Mouse (Mus musculus) natural killer cell, adult 2 months (primary cell): ENCODE results near the gene Gpr142.

ENCODE experiments used
- DNase-seq, 2 experiments: peaks; one replicate each; pipeline ENCODE4 v3.0.0; 2022; ENCODE audit warnings: low spot score in 2 of 2

Gpr142 gene

DNA sequence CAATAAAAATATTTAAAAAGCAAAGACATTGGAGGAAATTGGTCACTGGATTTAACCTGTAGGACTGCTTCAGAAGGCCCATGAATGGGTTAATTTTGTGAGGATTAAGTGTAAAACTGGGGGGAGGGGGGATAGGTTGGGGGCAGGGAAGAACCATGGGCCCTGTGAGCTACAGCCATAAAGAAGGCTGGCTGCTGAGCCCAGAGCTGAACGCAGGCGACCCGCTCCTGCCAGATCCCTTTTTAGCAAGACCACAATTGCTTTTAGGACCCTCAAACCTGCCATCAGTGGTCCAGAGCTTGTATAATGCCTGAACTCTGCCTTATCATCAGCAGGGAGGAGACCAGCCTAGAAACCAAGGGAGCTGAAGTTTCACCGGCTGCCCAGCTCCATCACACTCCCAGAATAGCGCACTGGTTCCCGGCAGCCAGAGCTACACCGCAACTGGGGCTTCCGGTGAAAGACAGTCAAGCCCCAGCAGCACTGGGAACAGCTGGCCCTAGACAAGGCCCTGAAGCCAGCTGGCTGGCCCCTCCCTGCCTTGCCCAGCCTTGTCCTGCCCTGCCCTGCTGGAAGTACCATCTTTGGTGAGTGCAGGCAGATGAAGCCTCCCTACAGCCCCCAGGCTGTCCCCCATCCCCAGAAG, 45.2 kb downstream of the Gpr142 start:
- DNase-seq: no peak

DNA sequence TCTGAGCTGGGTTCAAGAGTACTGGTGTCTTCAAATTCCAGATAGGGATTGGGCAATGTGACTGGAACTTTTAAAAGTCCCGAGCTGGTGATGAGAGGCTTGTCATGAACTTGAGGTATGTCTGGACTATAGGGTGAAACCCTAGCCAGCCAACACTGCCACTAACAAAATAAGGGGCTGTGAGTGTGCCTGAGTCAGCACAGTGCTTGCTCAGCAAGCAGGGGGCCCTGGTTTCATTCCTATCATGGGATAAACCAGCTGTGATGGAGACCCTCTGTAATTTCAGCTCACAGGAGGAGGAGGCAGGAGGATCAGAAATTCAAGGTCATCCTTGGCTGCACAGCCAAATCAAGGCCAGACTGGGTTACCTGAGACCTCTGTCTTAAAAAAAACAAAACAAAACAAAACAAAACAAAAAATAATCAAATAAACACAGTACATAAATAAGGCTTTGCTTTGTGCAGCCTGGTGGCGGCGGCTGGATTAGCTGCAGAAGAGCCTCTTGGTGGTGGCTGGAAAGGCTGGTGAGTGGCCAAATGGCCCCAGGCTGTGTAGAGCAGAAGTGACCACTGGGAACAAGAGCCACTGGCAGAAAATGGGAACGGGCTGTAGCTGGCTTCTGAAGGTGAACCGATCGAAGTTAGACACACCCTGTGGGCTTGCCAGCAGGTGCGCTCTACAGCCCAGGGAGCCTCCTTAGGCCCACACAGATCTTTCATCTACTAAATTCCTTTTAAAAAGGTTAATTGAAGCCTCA, 45.9 kb downstream of the Gpr142 start:
- DNase-seq: no peak

DNA sequence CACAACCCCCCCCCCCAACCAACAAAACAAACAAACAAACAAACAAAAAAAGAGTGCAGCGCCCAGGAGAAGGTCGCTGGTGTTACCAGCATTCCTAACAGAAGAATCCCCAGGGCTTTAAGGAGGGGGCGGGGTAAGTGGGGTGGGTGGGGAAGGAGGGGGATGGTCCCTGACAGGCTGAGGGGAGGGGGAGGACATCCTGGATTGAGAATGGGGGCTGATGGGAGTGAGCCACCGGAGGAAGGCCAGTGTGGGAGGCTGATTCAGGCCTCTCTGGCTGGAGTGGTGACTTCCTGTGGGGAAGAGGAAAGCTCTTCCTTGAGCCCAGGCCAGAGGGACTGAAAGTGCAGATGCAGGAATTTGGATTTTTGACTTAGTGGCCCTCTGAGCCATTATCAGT, 47.6 kb downstream of the Gpr142 start:
- DNase-seq: no peak

DNA sequence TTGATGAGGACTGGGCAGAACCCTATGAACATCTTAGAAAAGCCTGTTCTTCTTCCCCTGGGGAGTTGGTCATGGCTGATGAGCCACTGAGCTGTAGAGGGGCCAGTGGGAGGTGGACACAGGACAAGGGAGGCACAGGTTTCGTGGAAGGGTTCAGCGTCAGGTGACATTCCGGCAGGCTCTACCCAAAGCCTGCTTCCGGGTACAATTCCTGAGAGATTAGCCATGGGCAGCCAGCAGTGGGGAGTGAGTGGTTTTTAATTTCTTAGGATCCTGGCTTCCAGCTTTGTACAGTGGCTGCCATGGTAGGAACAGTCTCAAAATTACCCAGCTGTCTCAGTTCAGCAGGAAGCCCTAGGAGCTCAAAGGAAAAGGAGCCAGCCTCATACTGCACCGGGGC, 48.3 kb downstream of the Gpr142 start:
- no peak for DNase-seq

DNA sequence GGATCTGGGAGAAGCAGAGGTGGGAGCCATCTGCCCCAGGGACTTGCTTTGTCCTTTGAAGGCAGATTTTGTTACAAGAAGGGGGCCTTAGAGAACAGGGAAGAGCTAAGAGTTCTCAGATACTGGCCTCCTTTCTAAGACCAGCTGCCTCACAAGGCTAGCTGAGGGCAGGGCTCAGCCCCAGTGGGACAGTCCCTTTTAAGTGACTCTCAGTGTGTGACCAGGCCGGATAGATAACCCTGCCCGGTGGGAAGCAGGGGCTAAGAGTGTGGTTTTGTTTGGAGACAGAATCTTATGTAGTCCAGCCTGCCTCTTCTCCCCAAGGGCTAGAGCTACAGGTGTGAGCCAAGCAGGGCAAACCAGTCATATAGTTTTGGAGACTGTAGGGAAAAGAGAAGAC, 50.8 kb downstream of the Gpr142 start:
- no peak for DNase-seq

DNA sequence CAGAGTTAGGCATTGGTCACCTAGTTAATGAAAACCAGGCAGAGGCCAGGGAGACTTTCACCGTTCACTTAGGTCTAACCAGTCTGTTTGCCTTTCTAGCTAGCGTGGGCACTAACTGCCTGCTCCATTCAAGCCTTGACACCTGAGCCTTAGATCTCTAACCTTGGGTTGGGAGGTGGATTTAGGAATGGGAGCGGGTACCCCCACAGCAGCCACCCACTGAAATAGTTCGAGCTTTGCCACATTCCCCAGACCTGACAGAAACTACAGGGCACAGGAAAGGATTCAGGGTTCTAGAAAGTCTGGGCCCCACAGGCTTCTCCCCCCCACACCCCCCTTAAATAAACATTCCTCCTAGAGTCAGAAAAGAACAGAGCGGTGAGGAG, 51.3 kb downstream of the Gpr142 start:
- DNase-seq: no peak

DNA sequence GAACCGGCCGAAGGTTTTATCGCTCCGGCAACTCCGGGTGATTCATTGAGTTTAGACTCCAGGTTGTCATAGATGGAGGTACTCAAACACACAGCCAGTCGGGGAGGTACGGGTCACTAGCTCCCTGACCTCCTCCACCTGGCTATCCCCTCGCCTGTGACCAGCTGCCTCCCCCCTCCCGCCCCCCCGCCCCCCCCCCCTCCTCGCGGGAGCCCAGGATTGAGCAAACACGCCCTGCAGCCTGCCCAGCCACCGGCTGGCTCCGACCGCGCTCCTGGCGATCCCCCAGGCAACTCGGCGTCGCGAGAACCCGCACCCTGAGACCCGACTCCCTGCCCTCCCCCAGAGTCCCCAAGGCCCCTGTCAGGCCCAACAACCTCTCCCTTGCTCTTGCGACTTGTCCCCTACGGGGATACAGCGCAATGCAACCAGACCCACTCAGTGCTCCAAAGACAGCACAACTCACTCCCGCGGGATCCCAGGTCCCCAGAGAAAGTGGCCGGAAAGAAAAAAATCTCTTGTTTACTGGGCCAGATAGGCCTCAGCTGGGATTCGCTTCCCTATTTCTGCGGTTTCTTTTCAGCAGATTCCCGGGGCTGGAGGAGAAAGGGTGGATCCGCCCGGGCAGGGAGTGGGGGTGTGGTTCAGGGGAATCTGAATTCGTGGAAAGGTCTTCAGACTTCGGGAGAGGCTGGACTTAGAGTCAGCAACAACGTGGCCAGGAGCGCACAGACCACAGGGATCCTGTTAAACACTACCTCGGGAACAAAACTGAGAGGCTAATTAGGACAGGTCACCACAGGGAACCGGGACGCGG, 51.9 kb downstream of the Gpr142 start, which contains the start of gene Gprc5c:
Gprc5c (plus strand) TSS at position 701 of the 817 bp plus-strand sequence.
- no peak for DNase-seq

DNA sequence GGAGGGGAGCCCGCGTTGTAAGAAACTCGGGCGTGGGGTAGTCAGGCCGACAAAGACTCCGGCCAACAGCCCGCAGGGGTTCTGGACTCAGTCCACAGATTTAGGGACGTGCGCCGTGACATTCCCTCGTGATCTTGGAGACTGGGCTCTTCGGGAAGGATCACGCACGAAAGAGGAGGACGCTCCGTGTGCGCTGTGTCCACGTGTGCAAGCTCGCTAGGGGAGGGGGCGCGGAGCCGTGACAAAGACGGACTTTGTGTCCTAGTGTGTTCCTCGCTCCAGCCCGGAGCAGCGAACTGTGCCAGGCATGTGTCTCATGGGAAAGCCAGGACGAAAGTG, 52.5 kb downstream of the Gpr142 start:
- no peak for DNase-seq

DNA sequence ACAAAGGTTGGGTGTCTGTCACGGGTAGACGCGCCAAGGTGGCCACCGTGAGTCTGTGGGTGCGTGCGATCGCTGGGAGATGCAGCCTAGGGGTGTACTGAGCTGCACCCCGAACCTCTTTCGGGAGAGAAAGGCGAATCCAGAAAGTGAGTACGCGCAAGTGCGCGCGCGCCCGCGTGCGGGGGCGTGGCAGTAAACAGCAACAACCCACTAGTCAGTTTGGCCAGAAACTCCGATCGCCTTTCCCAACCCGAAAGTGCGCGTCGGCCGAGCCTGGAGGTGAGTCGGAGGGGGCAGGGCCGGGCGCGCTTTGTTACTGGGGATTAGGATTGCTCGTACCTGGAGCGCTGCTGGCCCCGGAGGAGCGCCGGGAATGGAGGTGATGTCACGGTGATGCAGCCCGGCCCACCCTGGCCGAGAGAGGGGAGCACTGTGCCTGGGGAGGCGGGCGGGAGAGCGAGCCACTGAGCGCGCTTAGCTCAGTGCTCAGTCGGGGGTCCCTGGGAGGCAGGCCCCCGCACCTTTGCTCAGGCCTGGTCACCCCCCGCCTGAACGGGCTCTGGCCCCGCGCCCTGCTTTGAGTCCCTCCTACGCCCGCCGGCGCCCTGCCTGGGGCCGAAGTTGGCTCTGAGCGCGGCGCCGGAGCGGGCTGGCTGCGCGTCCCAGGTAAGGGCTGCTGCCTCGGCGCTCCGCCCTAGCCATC, 53.0 kb downstream of the Gpr142 start:
- DNase-seq: no peak

DNA sequence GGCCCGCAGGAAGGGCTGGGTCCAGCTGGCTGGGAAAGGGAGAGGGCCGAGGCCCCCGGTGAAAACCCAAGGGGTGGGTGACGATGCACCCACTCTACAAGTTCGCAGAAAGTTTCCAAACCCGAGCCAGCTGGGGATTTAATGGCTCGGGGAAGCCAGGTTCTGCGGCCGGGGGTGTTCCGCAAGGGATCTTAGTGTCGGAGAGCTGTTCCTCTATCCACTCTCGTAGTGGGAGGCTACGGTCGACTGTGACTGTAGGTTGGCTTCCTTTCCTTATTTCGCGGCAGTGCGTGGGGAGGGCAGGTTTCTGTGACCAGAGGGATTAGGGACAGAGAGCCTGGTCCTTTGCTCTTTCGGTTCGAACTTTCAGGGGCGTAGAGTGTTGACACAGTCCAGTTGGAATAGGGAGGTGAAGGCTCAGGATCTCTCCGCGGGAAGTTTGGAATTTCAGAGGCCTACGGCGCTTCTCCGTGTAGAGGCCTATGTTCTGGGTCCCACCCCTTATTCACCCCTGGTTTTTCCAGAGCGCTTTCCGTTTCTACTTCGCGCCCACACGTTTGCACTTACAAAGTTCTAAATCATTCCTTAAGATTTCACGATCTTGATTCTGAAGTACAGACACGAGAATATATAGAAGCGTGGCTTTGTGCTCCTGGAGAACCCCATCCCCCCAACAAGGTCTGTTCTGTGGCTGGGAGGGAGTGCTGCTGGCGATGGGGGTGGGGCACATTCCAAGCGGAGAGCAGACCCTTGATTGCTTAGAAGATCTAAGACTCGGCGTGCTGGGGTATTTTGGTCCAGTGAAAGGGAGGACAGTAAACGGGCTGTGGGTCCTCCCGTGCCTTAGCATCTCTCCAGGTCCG, 53.8 kb downstream of the Gpr142 start:
- no peak for DNase-seq

DNA sequence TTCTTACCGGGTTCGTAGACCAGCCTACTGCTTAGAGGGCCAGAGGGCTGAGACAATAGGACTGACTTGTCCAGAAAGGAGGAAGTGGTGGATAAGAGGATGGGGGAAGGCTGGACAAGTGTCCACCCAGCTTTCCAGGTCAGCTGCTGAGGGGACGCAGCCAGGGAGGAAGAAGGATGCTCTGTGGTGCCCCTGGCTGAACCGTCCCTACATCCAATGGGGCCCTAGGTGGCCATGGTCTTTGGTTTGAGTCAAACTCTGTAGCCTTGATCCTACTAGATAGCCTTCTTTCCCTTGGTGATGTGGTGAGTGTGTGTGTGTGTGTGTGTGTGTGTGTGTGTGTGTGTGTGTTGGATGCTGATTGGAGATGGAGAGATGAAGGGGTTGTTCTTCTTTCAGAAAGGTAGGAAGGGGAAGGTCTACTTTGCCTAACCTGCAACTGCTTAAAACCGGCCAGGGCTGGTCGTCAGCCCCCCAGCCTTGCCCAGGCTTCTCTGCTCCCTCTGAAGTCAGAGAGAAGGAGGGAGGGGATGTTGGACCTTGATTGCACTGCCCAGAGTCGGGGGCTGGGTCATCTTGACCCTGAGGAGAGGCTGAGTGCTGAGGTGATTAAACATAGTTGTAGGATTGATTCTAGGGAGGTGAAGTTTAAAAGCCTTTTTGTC, 54.6 kb downstream of the Gpr142 start:
- no peak for DNase-seq

DNA sequence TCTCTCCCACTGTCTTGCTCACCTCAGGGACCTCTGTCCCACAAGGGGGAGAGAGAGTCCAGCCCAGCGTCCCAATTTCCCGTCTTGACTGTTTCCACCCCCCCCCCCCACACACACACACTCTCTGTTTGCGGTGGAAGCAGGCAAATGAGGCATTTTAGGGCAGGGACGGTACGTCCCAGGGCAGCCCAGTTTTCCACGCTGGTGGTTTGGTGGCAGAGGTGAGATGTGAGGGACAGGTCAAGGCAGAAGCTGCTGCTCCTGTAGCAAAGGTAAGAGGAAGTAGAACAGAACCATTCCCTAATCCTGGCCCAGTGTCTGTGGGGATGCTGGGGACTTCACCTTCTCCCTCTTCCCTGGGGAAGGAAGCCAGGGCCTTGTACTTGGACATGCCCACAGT, 55.9 kb downstream of the Gpr142 start:
- DNase-seq: no peak

DNA sequence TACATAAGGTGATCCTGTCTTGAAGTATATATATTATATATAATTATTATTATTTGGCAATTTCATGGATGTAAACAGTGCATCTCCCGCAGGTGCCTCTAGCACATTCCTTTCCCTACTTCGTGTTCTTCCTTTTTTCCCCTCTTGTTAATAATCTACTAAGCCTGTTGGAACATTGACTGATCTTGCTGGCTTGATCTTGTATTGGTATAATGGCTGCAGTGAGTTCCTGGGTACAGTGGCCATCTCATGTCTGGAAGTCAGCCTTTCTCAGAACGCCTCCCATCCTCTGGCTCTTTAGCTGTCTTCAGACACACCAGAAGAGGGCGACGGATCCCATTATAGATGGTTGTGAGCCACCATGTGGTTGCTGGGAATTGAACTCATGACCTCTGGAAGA, 57.4 kb downstream of the Gpr142 start:
- no peak for DNase-seq
